Mouse (Mus musculus) layer of hippocampus, postnatal 25 days (tissue): ENCODE measurements around the gene Naip6. TPM values are rescaled to one million over a fixed set of nuclear protein-coding genes. Genes with fewer than 3 reads are reported as not detected.
"Not testable (repeated sequence)": the region's sequence is repeated elsewhere in the genome, so short reads cannot be mapped to it uniquely, and the experiment has no call there.

Source experiments
- DNase-seq, 2 experiments: peaks; one replicate each; pipeline ENCODE4 v3.0.0; 2022; ENCODE audit warnings: mixed read lengths in 2 of 2, low spot score in 1 of 2; ENCODE audit errors: extremely low spot score in 1 of 2
- total RNA-seq, 2 experiments: library from RNA; stranded (reverse); gene quantifications; 2 replicates each; pipeline ENCODE4 v1.2.3; 2021

Naip6 gene
- under 1 TPM; 0.17 to 0.28 TPM for total RNA-seq

DNA sequence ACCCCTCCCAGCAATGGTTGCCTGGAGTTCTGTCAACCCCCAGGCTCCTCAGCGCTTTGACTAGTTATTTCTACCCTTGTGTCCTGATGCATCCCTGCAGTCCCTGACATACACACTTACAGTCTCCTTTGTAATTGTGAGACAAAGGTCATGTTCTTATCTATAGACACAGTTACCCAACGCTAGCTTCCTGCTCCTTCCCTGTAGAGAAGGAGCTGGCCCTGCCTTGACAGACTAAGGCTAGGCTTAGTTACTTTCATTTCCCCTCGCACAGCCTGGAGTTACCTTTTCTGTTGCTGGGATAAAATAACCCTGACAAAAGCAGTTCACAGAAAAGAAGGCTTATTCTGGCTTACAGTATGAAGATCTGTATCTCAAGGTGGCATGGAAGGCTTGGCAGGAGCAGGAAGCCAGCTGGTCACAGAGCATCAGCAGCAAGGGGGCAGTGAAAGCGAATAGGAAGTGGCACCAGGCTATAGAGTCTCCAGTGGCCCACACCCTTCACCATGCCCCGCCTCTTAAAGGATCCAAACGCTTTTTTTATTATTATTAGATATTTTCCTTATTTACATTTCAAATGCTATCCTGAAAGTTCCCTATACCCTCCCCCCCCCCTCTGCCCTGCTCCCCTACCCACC, at the start of gene Naip6:
Gene Naip6, minus strand, starts transcription at position 419 of the 638 bp plus-strand sequence.
- not testable (repeated sequence) for DNase-seq

DNA sequence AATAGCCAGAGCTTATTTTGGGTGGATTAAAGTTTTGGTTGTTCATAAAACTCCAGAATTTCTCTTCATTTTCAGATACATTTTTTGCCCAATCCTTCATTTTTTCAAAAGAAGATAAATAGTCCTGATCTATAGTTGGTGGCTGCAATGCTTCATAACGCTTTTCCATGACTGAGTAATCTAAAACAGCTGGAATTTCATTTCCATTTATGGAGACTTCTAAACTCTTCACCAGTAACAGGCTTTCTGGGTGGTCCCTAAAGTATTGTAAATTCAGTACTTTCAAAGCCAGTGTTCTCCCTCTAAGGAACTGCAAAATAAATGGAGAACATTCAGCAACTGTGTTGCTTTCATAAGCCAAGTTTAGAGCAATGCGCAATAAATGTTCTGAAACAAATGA, 34.8 kb upstream of the Naip6 start:
- DNase-seq: not testable (repeated sequence)

DNA sequence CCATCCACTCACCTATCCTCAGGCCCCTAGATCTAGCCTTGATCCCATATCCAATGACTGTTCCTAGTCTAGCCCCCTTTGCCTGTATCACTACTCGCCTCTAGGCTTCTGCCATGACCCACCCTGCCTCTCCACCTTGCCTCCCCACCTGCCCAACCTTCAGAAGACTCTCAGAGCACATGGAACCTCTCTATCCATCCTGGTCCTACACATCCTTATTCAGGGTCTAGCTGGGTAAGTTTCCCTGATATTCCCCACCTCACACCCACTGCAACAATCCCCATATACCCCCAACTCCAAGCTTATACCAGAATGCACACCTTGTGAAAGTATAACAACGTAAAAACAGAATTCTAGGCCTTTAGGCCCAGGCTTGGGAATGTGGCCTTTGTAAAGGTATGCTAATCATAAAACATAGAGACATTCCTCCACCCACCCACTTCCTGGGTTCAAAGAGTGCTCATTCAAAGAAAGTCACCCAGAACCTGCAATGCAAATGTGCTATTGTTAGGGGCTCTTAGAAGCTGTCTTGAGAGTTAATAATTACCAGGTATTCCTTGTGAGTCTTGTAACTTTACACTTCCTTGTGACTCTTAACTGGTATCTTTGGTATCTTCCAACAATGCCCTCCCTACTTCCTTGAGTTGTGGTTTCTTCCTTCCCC, 32.2 kb upstream of the Naip6 start:
- not testable (repeated sequence) for DNase-seq

DNA sequence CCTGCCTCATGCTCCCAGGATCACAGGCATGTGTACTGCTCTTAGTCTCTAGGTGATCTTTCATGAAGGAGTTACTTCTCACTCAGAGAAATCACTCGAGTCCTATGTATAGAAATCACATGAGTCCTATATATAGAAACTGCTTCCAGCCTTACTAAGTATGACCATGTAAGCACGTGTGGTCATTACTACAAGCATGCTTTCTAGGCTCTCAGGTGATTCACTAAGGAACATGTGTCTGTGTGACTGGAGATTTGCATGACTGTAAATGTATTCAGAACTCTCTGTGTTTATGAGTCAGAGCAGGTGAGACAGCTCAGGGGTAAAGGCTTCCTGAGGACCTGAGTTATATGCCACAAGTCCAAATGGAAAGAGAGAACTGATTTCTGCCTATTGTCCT, 24.3 kb upstream of the Naip6 start:
- no peak for DNase-seq

DNA sequence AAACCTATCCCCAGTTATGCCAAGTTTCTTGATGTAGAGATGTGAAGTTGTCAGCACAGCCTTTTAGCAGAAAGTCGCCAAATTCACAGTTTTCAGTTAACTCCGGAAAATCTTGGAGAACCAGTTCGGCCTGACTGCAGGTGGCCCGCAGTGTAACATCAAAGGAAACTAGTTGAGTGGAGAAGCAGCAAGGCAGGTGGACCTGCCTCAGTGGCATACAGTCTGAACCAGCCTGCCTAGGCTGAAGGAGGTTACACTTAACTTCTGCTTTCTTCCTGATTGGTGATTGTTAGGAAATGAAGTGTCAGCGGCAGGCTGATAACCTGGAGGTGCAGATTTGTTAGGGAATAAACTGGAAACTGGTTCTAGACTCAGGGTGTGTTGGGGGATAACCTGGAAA, 14.3 kb upstream of the Naip6 start:
- not testable (repeated sequence) for DNase-seq

DNA sequence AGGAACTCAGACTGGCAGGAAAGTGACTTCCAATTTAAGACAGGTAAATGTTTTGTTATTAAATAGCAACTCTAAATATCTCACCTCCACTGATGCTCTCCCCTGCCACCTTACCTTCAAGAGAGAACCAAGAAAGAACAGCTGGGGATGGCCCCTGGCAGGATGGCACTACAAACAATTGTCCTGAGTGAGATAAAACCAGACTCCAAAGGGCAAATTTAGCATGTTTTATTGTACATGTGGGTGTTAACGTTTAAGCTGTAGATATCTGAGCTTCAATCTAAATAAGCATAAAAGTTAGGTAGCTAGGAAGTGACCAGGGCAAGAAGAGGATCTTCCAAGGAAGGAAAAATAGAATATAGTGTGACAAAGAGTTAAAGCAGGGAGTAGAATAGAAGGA, 11.4 kb upstream of the Naip6 start:
- DNase-seq: not testable (repeated sequence)

DNA sequence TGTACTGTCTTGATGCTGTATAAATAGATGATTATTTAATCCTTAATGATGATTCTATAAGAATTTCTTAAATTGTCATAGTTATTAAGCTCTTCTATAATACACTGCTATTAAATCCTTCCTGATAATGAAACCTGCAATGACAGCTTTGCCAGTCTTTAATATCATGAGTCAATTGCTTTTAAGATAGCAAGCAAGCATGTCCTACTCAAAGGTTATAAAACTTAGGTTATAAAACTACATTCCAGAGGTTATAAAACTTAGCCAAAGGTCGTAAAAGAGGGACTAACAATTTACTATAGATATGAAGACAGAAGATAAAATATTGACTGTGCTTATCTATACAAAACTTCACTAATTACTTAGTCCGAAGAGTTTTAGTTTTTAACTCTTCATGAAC, 10.6 kb upstream of the Naip6 start:
- DNase-seq: not testable (repeated sequence)

DNA sequence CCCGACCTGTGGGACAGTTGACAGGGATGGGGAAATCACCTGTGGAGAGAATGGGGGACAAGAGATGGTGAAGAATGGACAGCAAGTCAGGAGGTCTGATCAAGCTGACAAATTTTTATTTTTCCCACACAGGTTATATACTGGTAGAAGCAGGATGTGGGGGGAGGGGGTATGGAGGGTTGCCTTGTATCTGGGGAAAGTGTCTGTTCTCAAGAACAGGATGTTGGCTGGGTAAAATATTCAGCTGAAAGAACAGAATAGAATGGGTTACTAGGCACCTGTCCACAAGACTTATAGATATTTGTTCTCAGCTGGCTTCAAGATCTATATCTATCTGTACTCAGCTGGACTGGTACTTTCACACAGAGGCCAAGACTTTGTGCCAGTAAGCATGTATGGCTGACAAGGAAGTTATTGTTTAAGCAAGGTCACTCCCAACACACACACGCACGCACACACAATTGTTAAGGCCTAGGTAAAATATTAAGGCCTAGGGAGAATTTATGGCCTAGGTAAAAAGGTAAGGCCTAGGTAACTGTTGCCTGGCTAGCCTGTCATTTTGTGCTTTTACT, 4.9 kb upstream of the Naip6 start:
- DNase-seq: not testable (repeated sequence)

DNA sequence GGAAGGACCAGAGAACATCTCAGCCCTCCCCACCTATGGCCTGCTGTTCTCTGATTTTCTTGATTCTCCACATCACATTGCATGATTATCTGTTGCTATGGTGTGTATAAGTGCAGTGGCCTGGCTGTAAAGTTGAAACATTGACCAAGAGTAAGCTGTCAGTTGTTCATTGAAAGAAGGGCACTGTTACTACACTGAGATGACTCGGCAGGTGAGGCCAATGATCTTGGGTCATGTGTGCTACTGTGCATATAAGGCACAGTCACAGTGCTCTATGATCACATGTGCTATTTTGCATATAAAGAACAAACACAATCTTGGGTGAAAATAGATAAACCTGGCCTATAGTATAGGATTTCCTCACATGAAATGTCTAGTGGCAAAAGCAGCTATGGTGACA, 32.9 kb downstream of the Naip6 start:
- no peak for DNase-seq

DNA sequence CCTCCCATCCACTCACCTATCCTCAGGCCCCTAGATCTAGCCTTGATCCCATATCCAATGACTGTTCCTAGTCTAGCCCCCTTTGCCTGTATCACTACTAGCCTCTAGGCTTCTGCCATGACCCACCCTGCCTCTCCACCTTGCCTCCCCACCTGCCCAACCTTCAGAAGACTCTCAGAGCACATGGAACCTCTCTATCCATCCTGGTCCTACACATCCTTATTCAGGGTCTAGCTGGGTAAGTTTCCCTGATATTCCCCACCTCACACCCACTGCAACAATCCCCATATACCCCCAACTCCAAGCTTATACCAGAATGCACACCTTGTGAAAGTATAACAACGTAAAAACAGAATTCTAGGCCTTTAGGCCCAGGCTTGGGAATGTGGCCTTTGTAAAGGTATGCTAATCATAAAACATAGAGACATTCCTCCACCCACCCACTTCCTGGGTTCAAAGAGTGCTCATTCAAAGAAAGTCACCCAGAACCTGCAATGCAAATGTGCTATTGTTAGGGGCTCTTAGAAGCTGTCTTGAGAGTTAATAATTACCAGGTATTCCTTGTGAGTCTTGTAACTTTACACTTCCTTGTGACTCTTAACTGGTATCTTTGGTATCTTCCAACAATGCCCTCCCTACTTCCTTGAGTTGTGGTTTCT, 45.9 kb downstream of the Naip6 start:
- not testable (repeated sequence) for DNase-seq

DNA sequence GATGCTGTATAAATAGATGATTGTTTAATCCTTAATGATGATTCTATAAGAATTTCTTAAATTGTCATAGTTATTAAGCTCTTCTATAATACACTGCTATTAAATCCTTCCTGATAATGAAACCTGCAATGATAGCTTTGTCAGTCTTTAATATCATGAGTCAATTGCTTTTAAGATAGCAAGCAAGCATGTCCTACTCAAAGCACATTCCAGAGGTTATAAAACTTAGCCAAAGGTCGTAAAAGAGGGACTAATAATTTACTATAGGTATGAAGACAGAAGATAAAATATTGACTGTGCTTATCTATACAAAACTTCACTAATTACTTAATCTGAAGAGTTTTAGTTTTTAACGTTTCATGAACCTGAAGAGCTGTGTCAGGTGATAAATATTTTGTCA, 60.5 kb downstream of the Naip6 start:
- DNase-seq: not testable (repeated sequence)

DNA sequence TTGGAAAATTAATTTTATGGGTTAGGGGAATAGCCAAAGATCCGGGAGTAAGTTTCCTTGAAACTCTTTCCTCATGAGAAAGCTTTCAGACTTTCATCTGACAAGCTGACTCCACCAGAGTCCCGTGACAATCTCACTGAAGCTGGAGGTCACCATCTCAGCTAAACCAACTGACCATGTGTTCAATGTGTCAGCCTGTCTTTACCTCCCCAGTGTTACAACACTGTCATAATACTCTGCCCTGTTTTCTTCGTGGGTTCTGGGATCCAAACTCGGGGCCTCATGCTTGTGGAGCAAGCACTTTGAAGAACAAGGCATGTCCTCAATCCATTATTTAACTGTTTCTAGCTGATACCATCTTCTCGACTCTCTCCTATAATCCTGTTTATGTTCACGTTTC, 61.5 kb downstream of the Naip6 start:
- DNase-seq: not testable (repeated sequence)

DNA sequence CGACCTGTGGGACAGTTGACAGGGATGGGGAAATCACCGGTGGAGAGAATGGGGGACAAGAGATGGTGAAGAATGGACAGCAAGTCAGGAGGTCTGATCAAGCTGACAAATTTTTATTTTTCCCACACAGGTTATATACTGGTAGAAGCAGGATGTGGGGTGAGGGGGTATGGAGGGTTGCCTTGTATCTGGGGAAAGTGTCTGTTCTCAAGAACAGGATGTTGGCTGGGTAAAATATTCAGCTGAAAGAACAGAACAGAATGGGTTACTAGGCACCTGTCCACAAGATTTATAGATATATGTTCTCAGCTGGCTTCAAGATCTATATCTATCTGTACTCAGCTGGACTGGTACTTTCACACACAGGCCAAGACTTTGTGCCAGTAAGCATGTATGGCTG, 65.6 kb downstream of the Naip6 start:
- not testable (repeated sequence) for DNase-seq

DNA sequence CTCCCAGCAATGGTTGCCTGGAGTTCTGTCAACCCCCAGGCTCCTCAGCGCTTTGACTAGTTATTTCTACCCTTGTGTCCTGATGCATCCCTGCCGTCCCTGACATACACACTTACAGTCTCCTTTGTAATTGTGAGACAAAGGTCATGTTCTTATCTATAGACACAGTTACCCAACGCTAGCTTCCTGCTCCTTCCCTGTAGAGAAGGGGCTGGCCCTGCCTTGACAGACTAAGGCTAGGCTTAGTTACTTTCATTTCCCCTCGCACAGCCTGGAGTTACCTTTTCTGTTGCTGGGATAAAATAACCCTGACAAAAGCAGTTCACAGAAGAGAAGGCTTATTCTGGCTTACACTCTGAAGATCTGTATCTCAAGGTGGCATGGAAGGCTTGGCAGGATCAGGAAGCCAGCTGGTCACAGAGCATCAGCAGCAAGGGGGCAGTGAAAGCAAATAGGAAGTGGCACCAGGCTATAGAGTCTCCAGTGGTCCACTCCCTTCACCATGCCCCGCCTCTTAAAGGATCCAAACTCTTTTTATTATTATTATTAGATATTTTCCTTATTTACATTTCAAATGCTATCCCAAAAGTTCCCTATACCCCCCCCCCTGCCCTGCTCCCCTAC, 70.5 kb downstream of the Naip6 start:
- DNase-seq: not testable (repeated sequence)

DNA sequence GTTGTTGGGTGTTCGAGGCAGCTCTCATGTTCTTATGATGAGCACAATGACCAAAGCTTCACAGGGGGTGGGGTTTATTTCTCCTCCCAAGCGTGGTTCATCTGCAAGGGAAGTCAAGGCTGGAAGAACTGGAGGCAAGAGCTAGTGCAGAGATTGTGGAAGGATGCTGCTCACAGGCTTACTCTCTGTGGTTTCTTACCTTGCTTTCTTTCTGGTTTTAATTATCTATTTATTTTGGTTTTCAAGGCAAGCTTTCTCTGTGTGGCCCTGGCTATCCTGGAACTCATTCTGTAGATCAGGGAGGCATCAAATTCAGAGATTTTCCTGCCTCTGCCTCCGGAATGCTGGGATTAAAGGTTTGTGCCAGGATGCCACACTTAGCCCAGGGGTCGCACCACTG, 71.3 kb downstream of the Naip6 start, which contains the start of gene Naip5:
Gene Naip5, minus strand, starts transcription at position 101 of the 400 bp plus-strand sequence.
- DNase-seq: not testable (repeated sequence)

DNA sequence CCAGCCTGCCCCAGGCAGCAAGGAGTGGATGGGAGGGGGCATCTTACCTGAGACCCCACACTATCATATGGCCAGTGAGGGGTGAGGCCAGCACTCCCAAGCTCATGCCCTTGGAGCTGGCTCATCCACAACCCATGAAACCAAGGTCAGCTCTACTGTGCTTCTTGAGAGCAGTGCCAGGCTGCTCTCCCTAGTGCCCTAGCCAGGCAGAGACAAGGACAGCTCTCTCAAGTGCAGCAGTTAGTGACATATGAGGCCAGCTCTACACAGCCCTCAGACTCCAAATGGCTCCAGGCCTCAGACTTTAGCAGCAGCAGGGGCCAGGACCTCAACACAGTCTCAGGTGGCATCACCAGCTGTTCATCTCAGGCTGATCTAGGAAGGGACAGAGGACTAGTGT, 73.8 kb downstream of the Naip6 start:
- no peak for DNase-seq

Other genes starting within 250 kb of the Naip6 start
- gene Bdp1, start 213.6 kb downstream of the Naip6 start, total RNA-seq: 10 to 100 TPM; 33.9 to 43.3 TPM
- 10 to 100 TPM; 22.1 to 24.5 TPM for gene Serf1, start 209.7 kb downstream of the Naip6 start, total RNA-seq
- 10 to 100 TPM; 32.8 to 35.7 TPM for gene Smn1, start 192.8 kb downstream of the Naip6 start, total RNA-seq
- under 1 TPM; 0.47 to 0.57 TPM for gene Naip2, start 115.6 kb downstream of the Naip6 start, total RNA-seq
- gene Naip5, start 71.4 kb downstream of the Naip6 start, total RNA-seq: under 1 TPM; 0.30 to 0.49 TPM
- under 1 TPM; 0.15 to 0.16 TPM for gene Naip1, start 135.2 kb upstream of the Naip6 start, total RNA-seq
- 10 to 100 TPM; 47.9 to 53.2 TPM for gene Gtf2h2, start 174.9 kb upstream of the Naip6 start, total RNA-seq
- 10 to 100 TPM; 12.4 to 13.2 TPM for gene Ocln, start 235.0 kb upstream of the Naip6 start, total RNA-seq